Mouse (Mus musculus): ENCODE measurements around the gene Manbal.
"Not testable (repeated sequence)": the region's sequence is repeated elsewhere in the genome, so short reads cannot be mapped to it uniquely, and the experiment has no call there.

The Manbal gene

GRCm38 (mm10) chr2:157367991-157368390, 597 bp downstream of the Manbal start:
- DNase-seq (ENCODE audit: low spot score), result no peak

- no peak for DNase-seq (ENCODE audit: low spot score)
Measured at GRCm38 (mm10) chr2:157371696-157372095, 4.3 kb downstream of the Manbal start.

- peak; percentile 24 for DNase-seq (ENCODE audit: low spot score)
Measured at GRCm38 (mm10) chr2:157373681-157374080, 6.3 kb downstream of the Manbal start.

GRCm38 (mm10) chr2:157375051-157375450, 7.7 kb downstream of the Manbal start:
- no peak for DNase-seq (ENCODE audit: low spot score)

GRCm38 (mm10) chr2:157375794-157376757, 8.7 kb downstream of the Manbal start:
- DNase-seq (ENCODE audit: low spot score), result no peak

DNA sequence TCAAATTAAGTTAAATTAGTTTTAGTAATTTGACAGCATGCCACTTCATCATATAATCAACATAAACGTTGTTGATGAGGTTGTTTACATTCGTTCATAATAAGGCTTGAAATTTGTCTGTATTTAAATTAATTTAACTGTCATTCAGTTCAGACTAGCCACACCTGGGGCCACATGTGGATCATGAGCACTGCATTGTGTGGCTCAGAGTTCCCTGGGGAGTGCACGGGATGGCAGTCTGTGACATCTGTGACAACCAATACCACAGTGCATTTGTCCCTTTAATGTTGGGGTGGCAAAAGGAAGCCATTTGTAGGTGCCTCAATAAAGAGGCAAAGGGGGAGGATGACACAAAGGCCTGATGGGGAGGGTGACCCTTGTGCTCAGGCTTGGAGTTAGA, 9.6 kb downstream of the Manbal start:
- no peak for DNase-seq (ENCODE audit: low spot score)

GRCm38 (mm10) chr2:157384836-157385235, 17.4 kb downstream of the Manbal start:
- DNase-seq (ENCODE audit: low spot score), result no peak

GRCm38 (mm10) chr2:157388901-157389590, 21.7 kb downstream of the Manbal start:
- DNase-seq (ENCODE audit: low spot score), result not testable (repeated sequence)

GRCm38 (mm10) chr2:157389591-157389921, 22.2 kb downstream of the Manbal start:
- no peak for DNase-seq (ENCODE audit: low spot score)

- no peak for DNase-seq (ENCODE audit: low spot score)
Measured at GRCm38 (mm10) chr2:157392331-157392730, 24.9 kb downstream of the Manbal start.

GRCm38 (mm10) chr2:157393549-157393948, 26.2 kb downstream of the Manbal start:
- no peak for DNase-seq (ENCODE audit: low spot score)

DNA sequence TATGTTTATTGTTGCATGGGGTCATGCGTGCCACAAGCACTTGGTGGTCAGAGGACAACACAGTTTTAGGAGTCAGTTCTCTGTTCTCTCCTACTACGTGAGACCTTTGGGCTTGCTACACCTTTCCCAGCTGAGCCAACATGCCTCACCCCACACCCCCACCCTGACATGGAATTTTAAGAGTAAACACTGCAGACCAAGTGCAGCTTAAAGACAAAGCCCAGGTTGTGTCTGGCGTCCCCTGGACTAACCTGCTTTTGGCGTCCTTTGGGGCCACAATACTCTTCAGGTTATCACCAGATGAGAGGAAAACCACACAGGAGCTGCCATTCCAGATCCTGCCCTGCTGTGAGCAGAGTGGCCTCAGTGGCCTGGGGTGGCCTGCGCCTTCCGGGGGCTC, 27.5 kb downstream of the Manbal start:
- no peak for DNase-seq (ENCODE audit: low spot score)

- no peak for DNase-seq (ENCODE audit: low spot score)
Measured at GRCm38 (mm10) chr2:157395371-157395770, 28.0 kb downstream of the Manbal start.

GRCm38 (mm10) chr2:157395960-157396359, 28.6 kb downstream of the Manbal start:
- no peak for DNase-seq (ENCODE audit: low spot score)

- DNase-seq (ENCODE audit: low spot score), result no peak
Measured at GRCm38 (mm10) chr2:157397376-157397775, 30.0 kb downstream of the Manbal start.

DNA sequence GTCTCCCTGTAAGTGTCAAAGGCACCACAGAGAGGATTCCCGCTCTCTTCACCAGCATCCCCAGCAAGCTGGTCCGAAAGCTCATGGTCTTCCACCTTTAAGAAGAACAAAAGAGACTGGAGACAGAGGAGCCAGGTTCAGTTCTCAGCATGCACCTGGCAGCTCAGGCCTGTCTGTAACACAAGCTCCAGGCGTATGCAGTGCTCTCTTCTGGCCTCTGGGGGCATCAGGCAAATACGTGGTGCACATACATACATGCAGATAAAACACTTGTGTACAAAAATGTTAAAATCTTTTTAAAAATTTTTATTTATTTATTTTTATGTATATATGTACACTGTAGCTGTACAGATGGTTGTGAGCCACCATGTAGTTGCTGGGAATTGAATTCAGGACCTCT, 31.1 kb downstream of the Manbal start:
- DNase-seq (ENCODE audit: low spot score), result no peak

DNA sequence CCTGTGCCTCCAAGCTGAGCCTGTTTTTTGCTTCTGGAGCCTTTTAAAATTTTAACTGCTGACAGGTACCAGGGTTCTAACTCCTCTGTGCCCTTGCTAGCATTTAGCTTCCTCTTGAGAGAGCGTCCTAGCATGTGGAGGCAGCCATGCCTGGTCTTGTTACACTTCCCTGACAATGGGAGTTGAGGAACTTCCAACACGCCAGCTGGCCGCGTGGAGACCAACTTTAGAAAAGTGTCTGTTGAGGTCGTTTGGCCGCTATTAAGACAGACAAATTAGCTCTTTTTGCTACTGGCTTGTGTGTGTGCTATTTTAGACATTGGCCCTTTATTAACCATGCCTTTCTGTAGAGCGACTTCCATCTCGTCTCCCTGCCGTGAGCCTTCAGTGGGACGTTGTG, 32.4 kb downstream of the Manbal start:
- DNase-seq (ENCODE audit: low spot score), result no peak

DNA sequence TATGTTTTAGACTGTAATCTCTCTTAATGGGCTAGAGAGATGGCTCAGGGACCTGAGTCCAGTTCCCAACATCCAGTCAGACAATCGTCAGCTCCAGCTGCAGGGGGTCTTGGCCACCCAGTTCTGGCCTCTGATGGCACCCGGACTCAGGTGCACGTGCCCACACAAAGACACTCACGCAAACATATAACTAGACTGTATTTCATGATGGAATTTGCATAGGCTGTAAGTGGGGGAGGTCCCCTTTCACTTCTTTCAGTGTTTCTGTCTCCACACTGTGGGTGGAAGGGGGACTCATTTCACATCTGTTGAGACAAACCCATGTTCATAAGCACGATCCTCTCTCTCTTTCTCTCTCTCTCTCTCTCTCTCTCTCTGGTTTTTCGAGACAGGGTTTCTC, 33.1 kb downstream of the Manbal start:
- no peak for DNase-seq (ENCODE audit: low spot score)

- no peak for DNase-seq (ENCODE audit: low spot score)
Measured at GRCm38 (mm10) chr2:157401261-157401660, 33.9 kb downstream of the Manbal start.

- DNase-seq (ENCODE audit: low spot score), result no peak
Measured at GRCm38 (mm10) chr2:157407596-157407995, 40.2 kb downstream of the Manbal start.

GRCm38 (mm10) chr2:157409793-157410533, 42.6 kb downstream of the Manbal start:
- DNase-seq (ENCODE audit: low spot score), result no peak

- no peak for DNase-seq (ENCODE audit: low spot score)
Measured at GRCm38 (mm10) chr2:157411151-157411693, 43.8 kb downstream of the Manbal start.
